Mouse (Mus musculus) embryo, embryonic 11.5 days (tissue): ENCODE measurements around the gene Clps.
A peak's percentile ranks its signal among the peaks of the same experiment; 100 is the strongest.
"Not testable (repeated sequence)": the region's sequence is repeated elsewhere in the genome, so short reads cannot be mapped to it uniquely, and the experiment has no call there.

Experiments used
- DNase-seq: peaks from one replicate; pipeline ENCODE4 v3.0.0-alpha.2; 2012; ENCODE audit warnings: low read depth, low spot score

The Clps gene

DNA sequence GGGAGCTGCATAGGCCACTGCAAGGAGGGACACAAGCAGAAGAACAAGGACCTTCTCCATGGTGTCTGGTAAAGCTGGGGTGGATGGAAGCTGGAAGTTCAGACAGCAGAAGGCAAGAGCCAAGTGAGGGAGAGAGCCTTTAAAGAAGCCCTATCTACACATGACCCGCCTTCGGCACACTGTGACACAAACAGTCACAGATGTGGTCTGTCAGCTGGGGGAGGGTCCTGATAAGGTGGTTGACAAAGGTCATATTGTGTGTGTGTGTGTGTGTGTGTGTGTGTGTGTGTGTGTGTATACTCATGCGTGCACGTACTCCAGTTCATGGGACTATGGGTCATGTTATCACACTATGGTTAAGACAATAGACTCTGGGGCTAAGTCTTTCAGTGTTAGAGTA is at the start of gene Clps:
Clps (minus strand) TSS at position 169 of the 400 bp plus-strand sequence.
- no peak for DNase-seq

GRCm38 (mm10) chr17:28609543-28609942 is 49.0 kb upstream of the Clps start:
- DNase-seq = no peak

DNA sequence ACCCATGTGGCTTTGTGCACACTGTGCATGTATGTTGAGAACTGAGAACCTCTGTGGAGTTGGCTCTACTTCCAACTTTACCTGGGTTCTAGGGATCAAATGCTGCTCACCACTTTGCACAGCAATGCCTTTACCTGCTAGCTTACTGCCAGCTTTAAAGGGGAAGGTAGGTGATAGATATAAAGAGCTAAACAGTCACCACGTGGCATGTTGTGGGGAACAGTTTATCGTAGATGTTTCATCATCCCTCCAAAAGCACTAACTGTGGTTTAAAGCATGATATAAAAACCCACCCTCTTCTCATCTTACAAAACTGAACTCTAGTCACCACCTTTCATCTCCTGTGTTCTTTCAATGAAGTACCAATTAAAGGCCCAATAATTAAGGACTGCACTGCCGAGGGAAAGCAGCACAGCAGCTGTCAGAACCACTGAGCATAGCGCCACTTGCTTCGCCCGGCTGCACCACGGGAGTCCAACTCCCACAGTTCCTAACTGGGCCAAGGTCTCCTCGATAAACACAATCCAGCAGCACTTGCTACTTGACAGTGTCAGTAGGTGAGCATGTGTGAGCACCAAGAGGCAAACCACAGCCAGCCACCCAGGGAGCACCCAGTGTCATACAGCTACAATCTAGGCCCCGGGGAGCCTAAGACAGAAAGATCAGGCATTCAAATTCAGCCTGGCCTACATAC is 41.1 kb upstream of the Clps start:
- DNase-seq = no peak

- no peak for DNase-seq
These were observed 40.2 kb upstream of the Clps start for GRCm38 (mm10) chr17:28600780-28601179.

GRCm38 (mm10) chr17:28593965-28594364 is 33.4 kb upstream of the Clps start:
- DNase-seq = no peak

DNA sequence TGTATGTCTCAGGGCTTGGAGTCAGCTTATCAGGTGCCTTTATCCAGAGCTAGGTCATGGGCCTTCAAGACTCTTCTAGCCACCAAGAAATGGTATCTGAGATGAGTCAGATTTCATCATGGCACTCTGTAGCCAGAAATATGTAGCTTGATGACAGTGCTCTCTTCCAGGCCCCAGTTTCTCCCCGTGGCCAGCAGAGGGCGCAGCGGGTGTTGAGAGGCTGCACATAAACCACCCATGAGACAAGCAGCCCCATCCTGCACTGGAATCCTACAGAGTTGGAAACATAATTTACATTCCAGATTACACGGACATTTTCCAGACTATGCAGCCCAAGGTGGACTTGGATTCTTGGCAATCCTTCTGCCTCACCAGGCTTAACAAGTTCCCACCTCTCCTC is 32.4 kb upstream of the Clps start:
- DNase-seq = peak; percentile 65

- no peak for DNase-seq
These were observed 30.9 kb upstream of the Clps start for GRCm38 (mm10) chr17:28591476-28591875.

DNA sequence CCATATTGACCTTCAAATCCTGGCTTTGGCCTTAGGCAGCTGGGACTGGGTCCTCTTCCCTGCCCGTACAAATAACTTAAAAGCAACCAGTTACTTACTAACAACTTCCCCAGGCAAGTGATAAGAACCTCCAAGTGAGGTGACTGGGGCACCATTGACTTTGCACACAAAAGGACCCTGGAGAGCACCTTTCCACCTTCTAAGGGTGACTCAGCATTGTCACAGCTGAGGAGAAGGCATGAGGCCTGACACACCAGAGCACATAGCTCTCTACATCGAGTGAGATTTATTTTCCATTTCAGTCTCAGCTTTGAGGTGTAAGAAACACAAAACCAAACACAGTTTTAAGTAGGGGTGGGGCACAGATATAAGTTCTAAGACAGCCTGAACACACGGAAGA is 30.0 kb upstream of the Clps start:
- no peak for DNase-seq

DNA sequence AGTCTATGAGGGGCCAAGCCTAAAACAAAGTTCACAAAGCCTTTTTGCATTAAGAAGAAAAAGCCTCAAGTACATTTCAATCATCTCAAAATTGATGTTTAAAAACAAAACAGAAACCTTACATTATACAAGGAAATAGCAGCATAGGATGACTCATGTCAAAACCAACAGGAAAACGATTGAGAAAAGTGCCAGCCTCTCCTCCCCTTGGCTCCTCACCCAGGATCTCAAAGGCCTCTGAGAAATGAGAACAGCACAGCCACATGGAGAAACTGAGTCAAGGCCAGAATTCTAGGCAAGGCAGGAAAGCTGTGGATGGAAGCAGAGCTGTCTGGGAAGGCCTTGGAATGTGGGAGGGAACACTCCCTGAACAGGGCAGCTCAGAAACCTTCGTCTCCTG is 28.0 kb upstream of the Clps start:
- DNase-seq = no peak

GRCm38 (mm10) chr17:28586509-28586908 is 25.9 kb upstream of the Clps start:
- DNase-seq = no peak

- DNase-seq = no peak
These were observed 20.5 kb upstream of the Clps start for GRCm38 (mm10) chr17:28581056-28581455.

GRCm38 (mm10) chr17:28580396-28580795 is 19.8 kb upstream of the Clps start:
- peak; percentile 76 for DNase-seq

DNA sequence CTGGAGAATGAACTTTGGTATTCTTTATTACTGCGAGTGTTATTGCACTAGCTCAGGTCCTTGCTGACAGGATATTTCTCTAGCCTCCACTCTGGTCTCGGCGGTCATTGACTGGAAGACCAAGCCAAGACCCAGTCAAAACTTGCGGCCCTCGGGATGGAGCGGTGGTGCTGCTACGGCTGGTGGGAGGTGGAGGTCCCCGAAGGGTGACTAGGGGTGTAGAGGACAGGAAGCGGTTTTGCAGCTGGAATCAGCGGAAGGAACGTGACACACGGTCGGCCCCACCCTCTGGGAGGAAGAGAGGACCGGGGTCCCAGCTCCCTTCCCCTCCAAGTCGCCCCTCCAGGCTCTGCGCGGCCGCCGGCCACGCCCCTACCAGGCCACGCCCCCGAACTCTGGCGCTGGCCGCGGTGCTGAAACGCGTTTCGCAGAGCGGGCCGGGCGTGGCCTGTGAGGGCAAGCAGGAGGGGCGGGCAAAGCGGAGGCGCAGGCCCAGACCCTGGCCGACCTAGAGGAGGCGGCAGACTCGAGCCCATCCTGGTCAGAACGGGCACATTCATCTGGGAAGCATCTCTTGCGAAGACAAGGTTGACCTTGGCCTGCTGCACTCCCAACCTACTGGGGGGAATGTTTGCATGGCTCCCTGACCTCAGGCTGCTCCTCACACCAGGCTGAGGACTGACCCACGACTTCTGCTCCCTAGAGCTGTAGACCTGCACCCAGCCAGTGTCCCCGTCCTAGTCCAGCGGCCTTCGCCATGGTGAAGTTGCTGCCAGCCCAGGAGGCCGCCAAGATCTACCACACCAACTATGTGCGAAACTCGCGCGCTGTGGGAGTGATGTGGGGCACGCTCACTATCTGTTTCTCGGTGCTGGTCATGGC is 14.9 kb upstream of the Clps start, which contains the start of gene Lhfpl5:
Lhfpl5 (plus strand) TSS at position 398 of the 882 bp plus-strand sequence.
- DNase-seq = peak; percentile 68

DNA sequence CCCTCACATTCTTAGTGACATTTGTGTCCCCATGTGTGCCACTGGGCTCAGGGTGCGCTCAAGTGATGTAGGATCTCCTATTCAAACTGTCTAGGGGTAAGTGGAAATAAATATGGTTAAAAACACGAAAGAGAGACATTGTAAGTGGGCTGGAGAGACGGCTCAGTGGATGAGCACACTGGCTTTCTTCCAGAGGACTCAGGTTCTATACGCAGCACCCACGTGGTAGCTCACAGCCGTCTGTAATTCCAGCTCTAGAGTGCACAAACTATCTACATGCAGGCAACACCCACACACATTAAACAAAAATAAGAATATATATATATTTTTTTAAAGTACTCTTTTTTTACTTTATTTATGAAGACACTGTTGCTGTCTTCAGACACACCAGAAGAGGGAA is 12.4 kb upstream of the Clps start:
- no peak for DNase-seq

DNA sequence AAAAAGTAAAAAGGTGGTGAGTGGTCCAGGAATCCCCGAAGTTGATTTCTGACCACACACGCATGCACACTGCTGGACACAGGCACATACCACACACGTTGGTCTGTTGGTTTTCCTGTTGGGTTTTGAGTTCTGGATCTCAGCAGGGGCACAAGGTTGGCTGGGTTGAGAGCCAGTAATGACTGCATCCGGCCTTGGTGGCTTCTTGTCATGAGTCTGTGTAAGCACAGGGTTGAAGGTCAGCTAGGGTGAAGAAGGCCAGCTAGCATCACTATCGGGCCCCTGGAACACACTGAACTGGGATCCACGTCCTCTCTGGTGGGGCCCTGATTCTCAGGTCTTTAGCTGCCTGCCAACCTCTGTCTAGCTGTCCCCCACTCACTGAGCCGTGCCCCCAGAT is 12.0 kb upstream of the Clps start:
- DNase-seq = no peak

DNA sequence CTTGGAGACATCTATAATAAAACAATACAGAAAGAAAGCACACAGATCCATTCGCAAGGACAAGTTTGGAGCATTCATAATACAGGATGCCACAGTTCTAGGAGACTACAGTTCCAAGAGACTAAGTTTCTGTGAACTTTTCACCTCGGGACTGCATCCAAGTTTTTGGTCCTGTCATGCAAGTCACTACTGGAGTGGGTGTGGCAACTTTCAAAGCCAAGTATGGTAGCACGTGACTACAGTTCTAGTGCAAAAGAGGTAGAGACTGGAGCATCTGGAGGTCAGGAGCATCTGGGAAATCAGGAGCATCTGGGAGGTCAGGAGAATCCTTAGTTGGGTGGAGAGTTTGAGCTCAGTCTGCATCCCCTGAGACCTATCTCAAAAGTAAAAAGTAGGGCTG is 11.3 kb upstream of the Clps start:
- no peak for DNase-seq

DNA sequence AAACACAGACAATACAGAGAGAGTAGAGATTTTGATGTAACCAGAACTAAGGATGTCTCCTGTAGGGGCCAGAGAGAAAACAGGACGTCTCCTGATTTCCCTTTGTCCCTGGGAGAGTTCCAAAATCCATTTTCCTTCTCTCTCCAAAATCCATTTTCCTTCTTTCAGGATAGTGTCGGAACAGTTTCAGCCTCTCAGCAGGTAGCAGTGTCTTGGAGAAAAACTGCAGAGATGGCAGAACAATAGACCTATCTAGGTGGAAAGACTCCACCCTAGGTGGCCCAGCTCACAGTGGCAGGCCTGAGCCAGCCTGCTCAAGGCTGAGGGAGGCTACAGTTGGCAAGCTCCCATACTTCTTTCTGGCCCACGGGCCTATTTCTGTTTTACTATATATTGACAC is 7.0 kb upstream of the Clps start:
- no peak for DNase-seq

GRCm38 (mm10) chr17:28565181-28565580 is 4.6 kb upstream of the Clps start:
- DNase-seq = no peak

GRCm38 (mm10) chr17:28561613-28562012 is 1.0 kb upstream of the Clps start:
- no peak for DNase-seq

DNA sequence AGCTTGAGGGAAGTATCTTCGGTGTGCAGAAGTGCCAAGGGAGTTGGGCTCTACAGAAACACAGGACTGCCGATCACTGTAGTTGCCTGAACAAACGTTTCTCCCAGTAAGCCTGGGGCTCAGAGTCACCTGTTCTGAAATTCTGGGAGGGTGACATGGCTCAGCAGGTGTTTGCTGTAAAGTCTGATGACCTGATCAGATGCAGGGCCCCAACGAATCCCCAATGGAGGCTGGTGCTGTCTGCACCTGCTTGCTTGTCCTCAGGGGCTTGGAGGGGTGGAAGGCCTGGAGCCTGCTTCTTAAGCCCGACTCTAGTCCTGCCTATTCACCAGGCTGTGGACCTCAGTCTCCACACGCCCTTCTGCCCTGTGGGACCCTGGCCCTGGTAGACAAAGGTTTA is 2.8 kb downstream of the Clps start:
- DNase-seq = no peak

DNA sequence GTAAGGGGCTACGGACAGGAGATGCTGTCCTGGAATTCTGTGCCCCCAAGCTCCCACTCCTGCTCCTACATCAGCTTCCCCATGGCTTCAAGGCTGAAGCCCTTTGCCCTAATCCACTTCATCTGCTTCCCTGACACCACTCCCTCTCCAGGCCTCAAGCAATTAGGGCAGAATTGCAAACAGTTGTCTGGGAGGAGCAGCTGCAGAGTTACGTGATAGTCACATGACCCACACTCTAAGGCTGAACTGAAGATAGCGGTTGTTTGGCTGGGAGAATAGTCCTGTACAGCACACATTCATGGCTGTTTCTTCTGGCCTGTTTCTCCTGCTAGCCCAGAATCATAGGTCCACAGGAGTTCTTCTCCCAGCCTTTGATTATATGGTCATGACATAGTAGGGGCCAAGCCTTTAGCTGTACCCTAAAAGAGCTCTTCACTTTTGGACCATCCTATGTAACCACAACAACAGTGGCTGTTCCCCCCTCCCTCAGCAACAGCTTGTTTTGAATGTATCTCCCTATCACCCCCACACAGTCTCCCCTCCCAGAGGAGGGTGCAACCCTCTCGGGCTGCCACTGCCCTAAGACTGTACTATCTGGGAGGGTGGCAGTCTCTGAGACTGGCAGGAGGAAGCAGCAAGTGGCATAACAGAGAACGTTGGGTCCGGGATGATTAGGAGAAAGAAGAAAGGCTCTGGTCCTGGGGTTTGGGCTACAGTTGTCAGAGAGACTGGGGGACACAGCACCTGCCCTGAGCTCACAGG is 3.8 kb downstream of the Clps start:
- DNase-seq = no peak

GRCm38 (mm10) chr17:28554021-28554420 is 6.5 kb downstream of the Clps start:
- not testable (repeated sequence) for DNase-seq
